Mouse (Mus musculus): ENCODE data around the gene Pck2. TPM values are rescaled to one million over a fixed set of nuclear protein-coding genes. Genes with fewer than 3 reads are reported as not detected.
A peak's percentile ranks its signal among the peaks of the same experiment; 100 is the strongest.

Gene Pck2
- polyA plus RNA-seq, 1 experiment: 21.0 TPM

DNA sequence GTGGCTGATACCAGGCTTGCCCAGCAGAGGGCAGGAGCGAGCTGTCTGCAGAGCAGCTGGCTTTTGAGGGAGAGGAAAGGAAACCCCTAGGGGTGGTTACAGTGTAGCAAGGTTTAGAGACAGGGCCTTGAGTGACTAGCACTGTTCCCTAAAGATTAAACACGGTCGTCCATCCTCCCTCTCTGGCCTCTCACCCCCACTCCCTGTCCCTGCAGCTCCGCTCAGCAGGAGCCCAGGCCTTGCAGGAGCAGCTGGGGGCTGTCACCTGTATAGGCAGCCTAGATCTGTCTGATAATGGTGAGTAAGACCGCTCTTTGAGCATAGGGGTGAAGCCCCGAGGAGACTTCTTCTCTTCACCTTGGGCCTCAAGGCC is 42.6 kb upstream of the Pck2 start:
- Histone ChIP-seq H3K4me1 (ENCODE audit: control insufficient read depth, insufficient read depth, insufficient read length, low read length) (no peaks in the 10 kb centered on the region), H3K36me3 (ENCODE audit: control insufficient read depth, insufficient read depth, low read length) (no peaks in the 10 kb centered on the region), H3K27me3 (ENCODE audit: control insufficient read depth, insufficient read depth, low read length) (no peaks in the 10 kb centered on the region; the same call in 1 of the 2 replicates), H3K27ac (ENCODE audit: insufficient read depth, low read depth, low read length) (no peak overlapping the region), H3K4me3 (ENCODE audit: low read depth, low read length) (no peak overlapping the region)
- WGBS: 32% methylated on average over 6 of the region's 6 CpGs
- TF ChIP-seq POLR2A (IDR thresholded peaks at IDR 0.05; ENCODE audit: low read depth, low read length) (no peak), CTCF (IDR thresholded peaks at IDR 0.05; ENCODE audit: extremely low read depth, insufficient read length, insufficient replicate concordance, low read depth, low read length) (peak; percentile 99)

- WGBS: 80% methylated on average over 9 of the region's 9 CpGs
Measured at GRCm38 (mm10) chr14:55505612-55506011, 34.5 kb upstream of the Pck2 start.

DNA sequence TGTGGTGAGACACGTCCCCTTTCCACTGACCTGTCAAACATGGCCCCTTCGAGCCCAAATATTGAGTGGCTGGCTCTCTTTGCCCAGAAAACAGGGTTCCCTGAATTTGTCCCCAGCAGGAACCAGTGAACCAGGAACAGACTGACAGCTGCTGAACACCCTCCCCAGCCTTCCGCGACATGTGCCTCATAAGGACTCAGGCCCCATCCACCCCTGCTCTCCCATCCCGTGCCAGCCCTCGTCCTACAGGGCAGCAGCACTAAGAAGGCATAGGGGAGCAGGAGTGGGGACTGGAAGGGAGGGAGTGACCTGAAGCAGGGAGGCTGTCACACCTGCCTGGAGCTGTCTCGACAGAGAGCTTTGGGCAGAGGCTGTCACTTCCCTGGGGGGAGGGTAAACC is 32.3 kb upstream of the Pck2 start:
- Histone ChIP-seq H3K27ac (ENCODE audit: insufficient read depth, low read depth, low read length) (no peak overlapping the region), H3K4me1 (ENCODE audit: control insufficient read depth, insufficient read depth, insufficient read length, low read length) (no peaks in the 10 kb centered on the region), H3K36me3 (ENCODE audit: control insufficient read depth, insufficient read depth, low read length) (no peaks in the 10 kb centered on the region), H3K27me3 (ENCODE audit: control insufficient read depth, insufficient read depth, low read length) (0 out of 2 replicates have a peak, but pooled peaks cover 3% of the 10 kb centered on the region), H3K4me3 (ENCODE audit: low read depth, low read length) (no peak overlapping the region)
- WGBS: 52% methylated on average over 7 of the region's 7 CpGs
- no peak for TF ChIP-seq POLR2A (IDR thresholded peaks at IDR 0.05; ENCODE audit: low read depth, low read length)
- no peak for TF ChIP-seq CTCF (IDR thresholded peaks at IDR 0.05; ENCODE audit: extremely low read depth, insufficient read length, insufficient replicate concordance, low read depth, low read length)

More at GRCm38 (mm10) chr14:55505612-55506011, 34.5 kb upstream of the Pck2 start:
- TF ChIP-seq POLR2A (IDR thresholded peaks at IDR 0.05; ENCODE audit: low read depth, low read length): no peak
- no peak for TF ChIP-seq CTCF (IDR thresholded peaks at IDR 0.05; ENCODE audit: extremely low read depth, insufficient read length, insufficient replicate concordance, low read depth, low read length)
- H3K36me3 ChIP-seq (ENCODE audit: control insufficient read depth, insufficient read depth, low read length): no peaks in the 10 kb centered on the region
- no peaks in the 10 kb centered on the region; the same call in 1 of the 2 replicates for H3K27me3 ChIP-seq (ENCODE audit: control insufficient read depth, insufficient read depth, low read length)
- no peak overlapping the region for H3K27ac ChIP-seq (ENCODE audit: insufficient read depth, low read depth, low read length)
- H3K4me3 ChIP-seq (ENCODE audit: low read depth, low read length): no peak overlapping the region
- no peaks in the 10 kb centered on the region for H3K4me1 ChIP-seq (ENCODE audit: control insufficient read depth, insufficient read depth, insufficient read length, low read length)

GRCm38 (mm10) chr14:55509540-55509939 is 30.5 kb upstream of the Pck2 start:
- Histone ChIP-seq H3K4me3 (ENCODE audit: low read depth, low read length) (no peak overlapping the region), H3K27me3 (ENCODE audit: control insufficient read depth, insufficient read depth, low read length) (0 out of 2 replicates have a peak, but pooled peaks cover 3% of the 10 kb centered on the region), H3K4me1 (ENCODE audit: control insufficient read depth, insufficient read depth, insufficient read length, low read length) (no peaks in the 10 kb centered on the region), H3K27ac (ENCODE audit: insufficient read depth, low read depth, low read length) (no peak overlapping the region), H3K36me3 (ENCODE audit: control insufficient read depth, insufficient read depth, low read length) (no peaks in the 10 kb centered on the region)
- TF ChIP-seq CTCF (IDR thresholded peaks at IDR 0.05; ENCODE audit: extremely low read depth, insufficient read length, insufficient replicate concordance, low read depth, low read length) (no peak), POLR2A (IDR thresholded peaks at IDR 0.05; ENCODE audit: low read depth, low read length) (no peak)
- WGBS: 62% methylated on average over 10 of the region's 10 CpGs

DNA sequence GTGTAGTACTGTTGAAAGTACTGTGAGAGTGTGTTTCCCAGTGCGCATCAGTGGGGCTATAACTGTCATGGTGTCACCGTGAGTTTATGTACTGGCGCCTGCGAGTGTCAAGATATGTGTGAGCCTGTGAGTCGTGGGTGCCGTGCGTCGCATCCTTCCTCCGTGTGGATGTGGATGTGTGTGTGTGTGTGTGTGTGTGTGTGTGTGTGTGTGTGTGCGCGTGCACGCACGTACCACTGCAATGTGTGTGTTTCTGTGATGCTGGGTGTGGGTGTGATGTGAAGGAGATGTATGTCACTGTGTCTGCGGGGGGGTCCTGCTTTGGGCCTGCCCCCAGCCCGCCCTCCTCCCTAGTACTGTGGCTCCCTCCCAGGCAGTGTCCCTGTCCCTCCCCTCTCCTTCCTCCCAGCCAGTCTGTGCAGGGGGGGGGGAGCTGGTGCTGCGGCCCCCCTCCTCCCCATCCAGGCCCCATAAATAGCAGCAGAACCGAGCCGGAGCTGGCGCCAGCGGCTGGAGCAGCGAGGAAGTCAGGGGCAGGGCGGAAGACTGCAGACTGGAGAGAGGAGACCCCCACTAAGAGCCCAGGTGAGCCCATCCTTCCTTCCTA is 29.8 kb upstream of the Pck2 start, which contains the start of gene Cpne6:
Cpne6 (plus strand) TSS at position 321 of the 607 bp plus-strand sequence.
- TF ChIP-seq POLR2A (IDR thresholded peaks at IDR 0.05; ENCODE audit: low read depth, low read length): no peak
- TF ChIP-seq CTCF (IDR thresholded peaks at IDR 0.05; ENCODE audit: extremely low read depth, insufficient read length, insufficient replicate concordance, low read depth, low read length): no peak
- no peaks in the 10 kb centered on the region for H3K36me3 ChIP-seq (ENCODE audit: control insufficient read depth, insufficient read depth, low read length)
- H3K27me3 ChIP-seq (ENCODE audit: control insufficient read depth, insufficient read depth, low read length): 0 out of 2 replicates have a peak, but pooled peaks cover 3% of the 10 kb centered on the region
- 63% methylated on average over 22 of the region's 22 CpGs for WGBS
- no peak within 1 kb of the TSS for H3K27ac ChIP-seq (ENCODE audit: insufficient read depth, low read depth, low read length)
- H3K4me3 ChIP-seq (ENCODE audit: low read depth, low read length): no peak within 1 kb of the TSS
- no peaks in the 10 kb centered on the region for H3K4me1 ChIP-seq (ENCODE audit: control insufficient read depth, insufficient read depth, insufficient read length, low read length)

GRCm38 (mm10) chr14:55511037-55511436 is 29.0 kb upstream of the Pck2 start:
- WGBS: 39% methylated on average over 7 of the region's 7 CpGs
- Histone ChIP-seq H3K36me3 (ENCODE audit: control insufficient read depth, insufficient read depth, low read length) (no peaks in the 10 kb centered on the region), H3K27ac (ENCODE audit: insufficient read depth, low read depth, low read length) (no peak overlapping the region), H3K27me3 (ENCODE audit: control insufficient read depth, insufficient read depth, low read length) (0 out of 2 replicates have a peak, but pooled peaks cover 3% of the 10 kb centered on the region), H3K4me3 (ENCODE audit: low read depth, low read length) (no peak overlapping the region), H3K4me1 (ENCODE audit: control insufficient read depth, insufficient read depth, insufficient read length, low read length) (no peaks in the 10 kb centered on the region)
- TF ChIP-seq CTCF (IDR thresholded peaks at IDR 0.05; ENCODE audit: extremely low read depth, insufficient read length, insufficient replicate concordance, low read depth, low read length): no peak
- no peak for TF ChIP-seq POLR2A (IDR thresholded peaks at IDR 0.05; ENCODE audit: low read depth, low read length)

- H3K4me1 ChIP-seq (ENCODE audit: control insufficient read depth, insufficient read depth, insufficient read length, low read length): no peaks in the 10 kb centered on the region
- H3K4me3 ChIP-seq (ENCODE audit: low read depth, low read length): no peak overlapping the region
- 0 out of 2 replicates have a peak, but pooled peaks cover 3% of the 10 kb centered on the region for H3K27me3 ChIP-seq (ENCODE audit: control insufficient read depth, insufficient read depth, low read length)
- no peaks in the 10 kb centered on the region for H3K36me3 ChIP-seq (ENCODE audit: control insufficient read depth, insufficient read depth, low read length)
- H3K27ac ChIP-seq (ENCODE audit: insufficient read depth, low read depth, low read length): no peak overlapping the region
- no peak for TF ChIP-seq POLR2A (IDR thresholded peaks at IDR 0.05; ENCODE audit: low read depth, low read length)
- TF ChIP-seq CTCF (IDR thresholded peaks at IDR 0.05; ENCODE audit: extremely low read depth, insufficient read length, insufficient replicate concordance, low read depth, low read length): no peak
- WGBS: 49% methylated on average over 10 of the region's 10 CpGs
Measured at GRCm38 (mm10) chr14:55513927-55514326, 26.1 kb upstream of the Pck2 start.
